Mouse (Mus musculus): ENCODE measurements at regions not wholly inside any gene's neighbourhood (a gene's known extent, or its start where the extent isn't known, plus 50 kb on each side); places are given as distances from the start of the nearest gene placed in this dataset.

DNA sequence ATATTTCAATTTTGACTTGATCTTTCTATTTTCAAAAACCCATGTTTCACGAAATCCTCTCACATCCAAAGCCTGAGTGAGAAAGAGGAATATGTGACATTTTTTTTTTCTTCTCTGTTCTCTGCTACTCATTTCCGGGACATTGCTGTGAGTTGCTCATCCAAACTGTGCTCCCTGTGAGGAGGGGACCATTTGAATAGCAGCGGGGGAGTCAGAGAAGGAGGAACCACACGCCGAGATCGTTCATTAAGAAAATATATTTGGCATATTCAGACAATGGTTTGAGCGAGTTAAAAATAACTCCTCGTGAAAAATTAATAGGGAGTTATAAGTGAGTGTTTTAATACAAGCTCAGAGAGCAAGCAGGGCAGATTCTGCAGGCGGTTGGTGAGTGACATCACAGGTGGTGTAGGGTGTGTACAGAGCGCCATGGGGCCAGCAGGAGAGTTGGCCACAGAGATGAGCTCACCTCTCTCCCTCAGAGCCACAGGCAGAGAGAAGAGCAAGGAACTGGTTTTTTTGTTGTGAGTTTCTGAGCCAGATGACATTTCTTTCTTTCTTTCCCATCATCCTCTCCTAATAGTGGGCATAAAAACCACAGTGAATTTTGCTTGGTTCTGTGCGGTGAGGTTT lies 54.4 kb upstream of the Calcoco1 start:
- Histone ChIP-seq H3K9ac (no peak overlapping the region), H3K27ac (no peak overlapping the region), H3K27me3 (peaks cover 16% of the 10 kb centered on the region; the same call in 1 of the 2 replicates), H3K4me1 (no peaks in the 10 kb centered on the region), H3K4me3 (no peak overlapping the region), H3K4me2 (no peak overlapping the region), H3K9me3 (no peaks in the 10 kb centered on the region), H3K36me3 (no peaks in the 10 kb centered on the region)
- no peak for ATAC-seq (ENCODE audit: borderline replicate concordance, extremely low read depth, low FRiP score, low TSS enrichment)
- 35% methylated on average over 11 of the region's 11 CpGs for WGBS

DNA sequence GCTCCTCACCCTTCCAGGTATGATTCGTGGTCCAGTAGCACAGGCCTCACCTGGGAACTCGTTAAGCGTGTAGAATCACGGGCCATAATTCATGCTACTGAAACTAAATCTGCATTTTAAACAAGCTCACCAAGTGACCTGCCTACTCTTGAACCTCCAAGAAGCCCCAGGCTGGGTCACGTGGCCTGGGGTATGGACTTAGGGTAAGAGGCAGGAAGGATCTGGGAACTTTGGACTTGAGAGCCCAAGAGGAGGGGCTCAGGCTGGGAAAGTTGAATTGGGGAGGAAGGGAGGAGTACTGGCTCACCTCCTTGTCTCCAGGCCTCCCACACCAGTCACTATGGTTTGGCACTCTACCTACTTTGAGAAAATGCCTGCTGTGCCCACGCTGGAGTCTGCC lies 58.6 kb upstream of the Calcoco1 start:
- Histone ChIP-seq H3K4me1 (no peaks in the 10 kb centered on the region), H3K9me3 (no peaks in the 10 kb centered on the region), H3K9ac (no peak overlapping the region), H3K27ac (no peak overlapping the region), H3K27me3 (peaks cover 17% of the 10 kb centered on the region; the same call in 1 of the 2 replicates), H3K4me3 (no peak overlapping the region), H3K36me3 (no peaks in the 10 kb centered on the region), H3K4me2 (no peak overlapping the region)
- 77% methylated on average over 6 of the region's 6 CpGs for WGBS
- ATAC-seq (ENCODE audit: borderline replicate concordance, extremely low read depth, low FRiP score, low TSS enrichment): no peak

DNA sequence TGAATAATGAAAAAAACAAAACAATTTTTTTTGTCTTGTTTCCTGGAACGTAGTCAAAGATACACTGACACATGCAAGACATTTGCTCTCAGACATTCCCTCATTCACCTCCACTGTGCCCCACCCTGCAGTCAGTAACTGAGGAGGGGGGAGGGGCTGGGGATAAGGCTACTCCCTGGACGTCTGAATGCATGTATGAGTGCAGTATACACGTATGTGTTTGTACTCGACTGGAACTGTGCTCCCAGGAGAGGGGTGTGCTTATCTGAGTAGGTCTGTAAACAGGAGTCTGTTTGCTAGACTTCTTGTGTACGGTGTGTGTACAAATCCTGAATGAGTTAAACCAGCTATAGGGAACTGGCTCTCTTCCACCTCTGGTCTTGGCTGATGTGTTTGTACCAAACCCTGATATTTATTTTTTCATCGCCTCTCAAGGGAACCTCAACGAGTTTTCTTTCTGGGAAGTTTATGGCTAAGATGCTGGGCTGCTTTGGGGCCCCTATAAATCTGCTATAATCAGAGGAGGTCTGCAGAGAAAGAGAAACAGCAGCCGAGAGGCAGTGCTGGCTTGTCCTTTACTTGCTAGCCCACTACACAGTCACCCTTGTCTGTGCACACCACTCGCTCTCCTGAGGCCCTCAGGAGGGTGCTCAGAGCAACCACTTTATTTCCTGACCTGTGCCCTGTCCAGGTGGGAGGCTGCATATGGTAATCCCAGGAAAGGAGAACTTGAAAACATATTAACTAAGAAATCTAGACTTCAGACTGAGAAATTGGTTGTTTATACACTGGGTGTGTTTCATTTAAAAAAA lies 61.2 kb upstream of the Calcoco1 start:
- WGBS: 23% methylated on average over 9 of the region's 9 CpGs
- H3K27ac ChIP-seq: 0 out of 2 replicates have a peak overlapping the region, but pooled peaks have one; percentile 35
- no peak for ATAC-seq (ENCODE audit: borderline replicate concordance, extremely low read depth, low FRiP score, low TSS enrichment)

DNA sequence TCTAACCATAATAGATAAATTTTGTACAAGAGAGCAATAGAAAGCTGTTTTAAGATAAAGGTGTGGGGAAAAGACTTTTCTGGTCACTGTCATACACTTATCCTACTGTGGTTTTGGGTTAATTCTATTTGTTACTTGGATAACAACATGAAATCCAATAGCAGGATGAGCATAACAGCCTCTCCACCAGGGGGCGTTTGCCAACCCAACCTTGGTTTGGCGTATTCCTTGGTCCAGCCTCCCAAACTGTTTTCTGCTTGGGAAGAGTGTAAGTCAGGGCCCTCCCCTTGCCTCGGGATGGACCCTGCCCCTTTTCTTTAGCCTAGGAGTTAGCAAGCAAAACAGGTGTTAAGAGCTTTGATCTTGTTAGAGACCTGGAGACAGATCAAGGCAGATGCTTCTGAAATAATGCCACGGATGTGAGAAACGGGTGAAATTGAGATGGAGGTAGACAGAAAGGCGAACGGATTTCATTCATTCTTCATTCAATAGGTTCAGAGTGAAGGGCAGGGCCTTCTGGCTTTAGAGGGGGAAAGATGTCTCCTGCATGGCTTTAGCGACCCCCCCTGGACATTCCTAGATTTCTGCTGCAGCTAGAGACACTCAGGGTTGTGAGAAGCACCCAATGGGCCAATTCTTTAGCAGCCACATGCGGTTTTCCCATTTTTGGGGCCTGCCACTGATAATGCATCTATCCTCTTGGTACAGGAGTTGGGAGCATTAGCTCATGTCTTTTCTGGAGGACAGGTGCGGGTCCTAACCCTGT lies 63.3 kb upstream of the Calcoco1 start:
- Histone ChIP-seq H3K27ac (no peak overlapping the region), H3K36me3 (no peaks in the 10 kb centered on the region), H3K4me2 (no peak overlapping the region), H3K9ac (no peak overlapping the region), H3K4me3 (no peak overlapping the region), H3K9me3 (no peaks in the 10 kb centered on the region), H3K27me3 (peaks cover 45% of the 10 kb centered on the region), H3K4me1 (no peaks in the 10 kb centered on the region)
- 26% methylated on average over 10 of the region's 10 CpGs for WGBS
- no peak for ATAC-seq (ENCODE audit: borderline replicate concordance, extremely low read depth, low FRiP score, low TSS enrichment)

More for the DNA sequence above, 61.2 kb upstream of the Calcoco1 start:
- no peaks in the 10 kb centered on the region for H3K4me1 ChIP-seq
- H3K9ac ChIP-seq: no peak overlapping the region
- no peak overlapping the region for H3K4me3 ChIP-seq
- H3K9me3 ChIP-seq: no peaks in the 10 kb centered on the region
- no peaks in the 10 kb centered on the region for H3K36me3 ChIP-seq
- peaks cover 37% of the 10 kb centered on the region; the same call in 1 of the 2 replicates for H3K27me3 ChIP-seq
- H3K4me2 ChIP-seq: no peak overlapping the region

DNA sequence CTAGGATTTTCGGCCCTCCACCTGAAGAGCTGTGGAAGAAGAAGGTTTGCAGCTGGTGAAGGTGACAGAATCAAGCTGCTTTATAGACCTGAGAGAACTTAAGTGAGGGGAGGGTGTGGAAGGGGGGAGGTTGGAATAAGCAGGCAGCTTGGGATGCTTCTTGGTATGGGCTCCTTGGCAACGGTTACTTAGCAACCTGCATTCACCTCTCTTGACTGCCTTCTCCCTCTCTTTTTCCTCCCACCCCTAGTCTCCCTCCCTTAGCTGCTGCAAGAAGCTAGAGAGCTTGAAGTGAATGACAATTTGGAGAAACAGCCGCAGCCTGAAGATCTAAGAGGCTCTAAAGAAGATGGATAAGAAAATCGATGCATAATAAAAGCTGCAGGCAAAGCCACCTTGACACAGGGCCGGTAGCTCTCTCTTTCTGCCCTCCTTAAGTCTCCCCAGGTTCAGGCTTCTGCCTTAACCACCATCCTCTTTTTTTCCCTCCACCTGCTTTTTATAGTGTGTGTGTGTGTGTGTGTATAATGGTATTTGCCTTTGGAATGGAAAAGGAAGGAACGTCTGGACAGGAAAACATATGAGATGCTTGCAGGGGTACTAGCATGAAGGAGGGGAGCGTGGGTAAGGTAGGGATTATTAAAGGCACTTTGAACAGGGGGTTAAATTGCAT lies 67.0 kb upstream of the Calcoco1 start:
- WGBS: 45% methylated on average over 7 of the region's 7 CpGs
- Histone ChIP-seq H3K4me2 (no peak overlapping the region), H3K27me3 (peaks cover 46% of the 10 kb centered on the region)

DNA sequence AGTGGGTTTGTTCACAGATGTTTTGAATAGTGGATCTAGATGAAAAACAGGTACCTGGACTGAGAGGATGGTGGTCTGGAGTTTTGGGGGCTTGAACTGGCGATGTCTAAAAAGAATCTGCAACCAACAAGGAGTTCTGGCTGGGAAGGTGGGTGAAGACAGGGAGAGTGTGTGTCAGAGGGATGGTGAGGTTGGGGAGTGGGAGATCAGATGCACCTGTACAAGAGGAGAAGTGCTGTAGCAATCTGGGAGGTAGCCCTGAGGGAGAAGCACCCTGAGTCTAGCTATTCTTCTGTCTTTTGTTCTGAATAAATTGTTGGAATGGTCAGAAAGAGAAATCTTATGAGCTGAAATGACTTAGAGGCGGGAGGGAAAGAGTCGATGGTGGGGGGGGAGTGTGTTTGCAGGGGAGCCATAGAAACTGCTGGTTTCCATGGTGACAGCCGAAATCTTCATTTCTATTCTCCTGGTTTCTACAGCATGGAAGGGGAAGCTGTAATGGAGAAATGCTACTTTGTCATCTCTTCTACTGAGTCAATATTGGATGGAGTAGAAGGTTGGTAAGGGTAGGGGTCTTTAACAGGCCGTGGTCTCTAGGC lies 75.1 kb upstream of the Calcoco1 start:
- 63% methylated on average over 5 of the region's 5 CpGs for WGBS
- Histone ChIP-seq H3K9ac (no peak overlapping the region), H3K36me3 (no peaks in the 10 kb centered on the region), H3K27me3 (peaks cover 4% of the 10 kb centered on the region; the same call in 1 of the 2 replicates), H3K4me2 (no peak overlapping the region), H3K4me3 (no peak overlapping the region), H3K9me3 (no peaks in the 10 kb centered on the region), H3K4me1 (no peaks in the 10 kb centered on the region), H3K27ac (no peak overlapping the region)
- ATAC-seq (ENCODE audit: borderline replicate concordance, extremely low read depth, low FRiP score, low TSS enrichment): no peak

More for the DNA sequence above, 67.0 kb upstream of the Calcoco1 start:
- Histone ChIP-seq H3K9ac (no peak overlapping the region), H3K27ac (no peak overlapping the region), H3K4me1 (no peaks in the 10 kb centered on the region), H3K4me3 (no peak overlapping the region), H3K36me3 (no peaks in the 10 kb centered on the region), H3K9me3 (no peaks in the 10 kb centered on the region)
- ATAC-seq (ENCODE audit: borderline replicate concordance, extremely low read depth, low FRiP score, low TSS enrichment): no peak

DNA sequence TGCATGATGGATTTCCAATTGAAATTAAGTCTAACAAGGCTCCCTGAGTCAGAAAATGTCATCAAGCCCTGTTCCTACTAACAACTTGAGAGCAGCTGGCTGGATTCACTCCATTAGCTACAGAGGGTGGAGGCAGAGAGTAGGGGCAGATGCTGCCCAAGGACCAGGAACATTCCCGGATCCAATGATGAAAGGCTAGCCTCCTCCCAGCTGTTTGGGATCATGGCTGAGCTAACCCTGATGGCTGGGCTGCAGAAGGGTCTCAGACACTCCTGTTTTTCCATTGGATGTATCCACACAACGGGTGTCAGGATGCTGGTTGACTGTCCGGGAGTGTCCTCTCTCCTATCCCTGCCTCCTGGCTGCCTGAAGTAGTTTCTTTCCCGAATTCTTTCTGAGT lies 78.1 kb upstream of the Calcoco1 start:
- peaks cover 22% of the 10 kb centered on the region; the same call in 1 of the 2 replicates for H3K27me3 ChIP-seq
- WGBS: 65% methylated on average over 4 of the region's 4 CpGs
- no peaks in the 10 kb centered on the region for H3K4me1 ChIP-seq
- ATAC-seq (ENCODE audit: borderline replicate concordance, extremely low read depth, low FRiP score, low TSS enrichment): no peak
- no peak overlapping the region for H3K9ac ChIP-seq
- H3K9me3 ChIP-seq: no peaks in the 10 kb centered on the region
- no peaks in the 10 kb centered on the region for H3K36me3 ChIP-seq
- no peak overlapping the region for H3K4me2 ChIP-seq
- H3K4me3 ChIP-seq: no peak overlapping the region
- no peak overlapping the region for H3K27ac ChIP-seq

DNA sequence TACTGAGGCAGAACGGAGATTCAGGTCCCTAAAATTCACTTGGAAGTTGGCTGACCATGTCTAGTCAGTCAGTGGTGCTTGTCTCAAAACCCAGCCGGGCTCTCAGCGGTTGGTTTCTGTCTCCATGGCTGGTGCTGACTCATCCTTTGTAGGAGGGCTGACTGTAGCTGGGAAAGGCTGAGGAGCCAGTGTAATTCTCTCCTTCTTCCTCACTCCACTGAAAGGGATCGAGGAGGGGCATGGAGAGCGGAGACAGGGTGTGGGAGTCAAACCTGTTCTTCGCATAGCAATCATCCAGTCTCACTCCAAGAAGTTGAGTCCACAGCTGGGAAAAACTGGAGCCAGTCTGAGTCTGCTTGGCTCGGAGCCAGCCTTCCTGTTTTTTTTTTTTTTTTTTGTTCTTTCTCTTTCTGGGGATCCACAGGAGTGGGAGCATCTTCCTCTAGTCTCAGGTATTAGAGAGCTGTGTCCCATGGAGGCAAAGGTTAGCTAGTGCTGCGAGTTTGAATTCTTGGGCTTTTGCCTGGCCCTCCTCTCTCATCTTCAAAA lies 80.4 kb upstream of the Calcoco1 start:
- Histone ChIP-seq H3K4me1 (no peaks in the 10 kb centered on the region), H3K27me3 (peaks cover 35% of the 10 kb centered on the region; the same call in 1 of the 2 replicates), H3K9me3 (no peaks in the 10 kb centered on the region), H3K4me2 (no peak overlapping the region), H3K36me3 (no peaks in the 10 kb centered on the region), H3K4me3 (no peak overlapping the region), H3K27ac (no peak overlapping the region), H3K9ac (no peak overlapping the region)
- WGBS: 49% methylated on average over 8 of the region's 8 CpGs
- ATAC-seq (ENCODE audit: borderline replicate concordance, extremely low read depth, low FRiP score, low TSS enrichment): no peak

DNA sequence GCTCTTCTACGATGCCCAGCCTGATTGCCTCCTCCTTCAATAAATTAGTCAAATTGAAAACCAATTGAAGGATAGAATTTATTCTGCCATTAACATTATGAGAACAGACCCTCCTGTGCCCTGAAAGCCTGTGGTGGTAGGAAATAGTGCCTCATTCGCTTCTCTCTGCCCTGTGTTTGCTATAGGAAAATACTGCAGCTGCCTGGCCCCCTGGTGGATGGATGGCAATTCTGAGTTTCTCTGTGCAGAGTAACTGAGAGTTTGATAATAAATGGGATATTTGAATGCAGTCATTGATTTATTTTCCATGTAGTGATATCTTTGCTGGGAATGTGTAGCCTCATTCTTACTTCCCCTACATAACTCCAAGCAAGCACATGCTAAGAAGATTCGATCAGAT lies 85.4 kb upstream of the Calcoco1 start:
- Histone ChIP-seq H3K4me3 (no peak overlapping the region), H3K27me3 (peaks cover 39% of the 10 kb centered on the region), H3K9me3 (no peaks in the 10 kb centered on the region), H3K4me2 (no peak overlapping the region), H3K9ac (no peak overlapping the region), H3K4me1 (no peaks in the 10 kb centered on the region), H3K36me3 (no peaks in the 10 kb centered on the region), H3K27ac (no peak overlapping the region)
- ATAC-seq (ENCODE audit: borderline replicate concordance, extremely low read depth, low FRiP score, low TSS enrichment): no peak
- WGBS: 57% methylated on average over 3 of the region's 3 CpGs

DNA sequence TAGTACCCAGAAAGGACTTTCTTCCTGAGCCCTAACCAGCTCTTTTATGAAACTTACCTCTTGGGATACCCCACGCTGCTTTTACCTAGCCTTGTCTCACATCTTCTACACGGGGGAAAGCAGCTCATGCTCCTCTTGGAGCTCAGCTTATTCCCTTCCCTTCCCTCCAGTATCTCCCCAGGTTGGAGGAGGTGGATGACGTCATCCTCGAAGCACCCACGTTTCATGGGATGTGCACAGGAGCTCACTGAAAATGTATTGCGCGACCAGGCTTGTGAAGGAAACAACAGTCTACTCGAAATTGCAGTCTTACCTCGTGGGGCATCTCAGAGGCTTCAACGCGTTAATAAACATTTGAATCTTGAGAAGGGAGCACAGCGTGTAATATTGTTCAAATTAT lies 97.2 kb upstream of the Calcoco1 start:
- Histone ChIP-seq H3K36me3 (no peaks in the 10 kb centered on the region), H3K27ac (no peak overlapping the region), H3K4me3 (no peak overlapping the region), H3K9ac (no peak overlapping the region), H3K4me1 (no peaks in the 10 kb centered on the region), H3K9me3 (no peaks in the 10 kb centered on the region), H3K4me2 (no peak overlapping the region), H3K27me3 (no peaks in the 10 kb centered on the region; the same call in 1 of the 2 replicates)
- 65% methylated on average over 12 of the region's 12 CpGs for WGBS
- no peak for ATAC-seq (ENCODE audit: borderline replicate concordance, extremely low read depth, low FRiP score, low TSS enrichment)

DNA sequence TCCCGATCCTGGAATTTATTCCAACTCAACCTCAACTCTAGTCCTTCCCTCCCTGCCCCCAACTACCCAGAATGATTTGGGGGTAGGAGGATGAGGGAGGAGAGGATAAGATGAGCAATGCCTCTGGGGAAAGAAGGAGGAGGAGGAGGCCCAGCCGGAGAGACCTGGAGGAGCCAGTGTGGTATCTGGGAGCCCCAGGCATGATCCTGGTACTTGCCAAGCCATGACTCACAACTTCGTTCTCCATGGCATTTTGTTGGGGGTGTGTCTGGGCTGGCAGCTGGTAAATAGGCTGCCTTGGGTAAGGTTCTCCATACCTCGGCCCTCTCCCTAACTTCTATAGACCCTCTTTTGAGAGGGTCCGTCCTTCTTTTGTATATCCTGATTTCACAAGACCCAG lies 81.2 kb upstream of the Hoxc13 start:
- no peaks in the 10 kb centered on the region for H3K36me3 ChIP-seq
- no peak for ATAC-seq (ENCODE audit: borderline replicate concordance, extremely low read depth, low FRiP score, low TSS enrichment)
- 80% methylated on average over 5 of the region's 5 CpGs for WGBS

More for the DNA sequence above, 81.2 kb upstream of the Hoxc13 start:
- no peaks in the 10 kb centered on the region for H3K4me1 ChIP-seq
- H3K4me3 ChIP-seq: no peak overlapping the region
- H3K27me3 ChIP-seq: no peaks in the 10 kb centered on the region
- H3K9ac ChIP-seq: no peak overlapping the region
- H3K4me2 ChIP-seq: no peak overlapping the region
- H3K9me3 ChIP-seq: no peaks in the 10 kb centered on the region
- H3K27ac ChIP-seq: no peak overlapping the region
